Mouse (Mus musculus) lung, embryonic 16.5 days (tissue): Measurements from ENCODE around the gene Baiap2l2. TPM values are rescaled to one million over a fixed set of nuclear protein-coding genes. Genes with fewer than 3 reads are reported as not detected.

Experiments used
- ATAC-seq: fragments of 200-750 bp; cut with Nextera tagmentation; 2 replicates; pipeline ENCODE4 v1.8.0; 2017; ENCODE audit warnings: low read depth, mild to moderate bottlenecking, moderate library complexity
- H3K27ac ChIP-seq: fragments of 300-500 bp; sonication (generic); 2 replicates; pipeline ENCODE4 v1.5.1; 2014; ENCODE audit warnings: mild to moderate bottlenecking, control low read depth, low read length
- H3K27me3 ChIP-seq: fragments of 300-500 bp; sonication (generic); 2 replicates; pipeline ENCODE4 v1.6.1; 2014; ENCODE audit warnings: low read depth, low read length, mixed read lengths; ENCODE audit not compliant: control insufficient read depth, insufficient read depth
- H3K36me3 ChIP-seq: fragments of 300-500 bp; sonication (generic); 2 replicates; pipeline ENCODE4 v1.6.1; 2014; ENCODE audit warnings: low read length; ENCODE audit not compliant: control insufficient read depth, insufficient read depth
- H3K4me1 ChIP-seq: fragments of 300-500 bp; sonication (generic); replicated peaks from 2 replicates; pipeline ENCODE4 v1.6.1; 2014; ENCODE audit warnings: low read length, mixed read lengths; ENCODE audit not compliant: control insufficient read depth, insufficient read depth
- H3K4me2 ChIP-seq: fragments of 300-500 bp; sonication (generic); 2 replicates; pipeline ENCODE4 v1.6.1; 2014; ENCODE audit warnings: low read depth, low read length, control low read depth
- H3K4me3 ChIP-seq: fragments of 300-500 bp; sonication (generic); 2 replicates; pipeline ENCODE4 v1.5.1; 2014; ENCODE audit warnings: mild to moderate bottlenecking, low read length, control low read depth
- H3K9ac ChIP-seq: fragments of 300-500 bp; sonication (generic); 2 replicates; pipeline ENCODE4 v1.6.1; 2014; ENCODE audit warnings: low read length, control low read depth
- H3K9me3 ChIP-seq: fragments of 300-500 bp; sonication (generic); 2 replicates; pipeline ENCODE4 v1.6.1; 2016; ENCODE audit warnings: low read length; ENCODE audit not compliant: control insufficient read depth
- WGBS: fragments of 180-500 bp; shearing (Covaris S2); extraction: QIAGEN DNeasy Blood & Tissue Kit; methylation state at CpG from one replicate; pipeline ENCODE4 v1.1.7; 2014; 5-methylcytosine and 5-hydroxymethylcytosine counted together
- polyA plus RNA-seq: library from polyadenylated mRNA; unstranded; fragments of >200 nt; fragmentation: Nextera tagmentation; extraction: Ambion mirVana; gene quantifications from 2 replicates; pipeline ENCODE4 v1.2.1, GENCODE M21; 2015

Baiap2l2 gene
- polyA plus RNA-seq, 1 experiment from 2014 or later, result 4.1 TPM

- Histone ChIP-seq H3K27me3 (no peaks in the 10 kb centered on the region), H3K9ac (peak overlapping the region; percentile 29; the same call in 1 of the 2 replicates), H3K4me1 (peaks cover 54% of the 10 kb centered on the region), H3K9me3 (no peaks in the 10 kb centered on the region), H3K4me3 (no peak overlapping the region), H3K4me2 (peak overlapping the region; percentile 62), H3K27ac (peak overlapping the region; percentile 93), H3K36me3 (no peaks in the 10 kb centered on the region)
- ATAC-seq, result peak; percentile 17
- WGBS, result 47% methylated on average over 4 of the region's 4 CpGs
Measured at GRCm38 (mm10) chr15:79326264-79326663, 40.9 kb upstream of the Baiap2l2 start.

- ATAC-seq, result no peak
- Histone ChIP-seq H3K27me3 (no peaks in the 10 kb centered on the region), H3K36me3 (no peaks in the 10 kb centered on the region), H3K4me1 (peaks cover 54% of the 10 kb centered on the region), H3K27ac (peak overlapping the region; percentile 93), H3K9ac (peak overlapping the region; percentile 29; the same call in 1 of the 2 replicates), H3K9me3 (no peaks in the 10 kb centered on the region), H3K4me2 (no peak overlapping the region; the same call in 1 of the 2 replicates), H3K4me3 (no peak overlapping the region)
- WGBS, result 45% methylated on average over 3 of the region's 3 CpGs
Measured at GRCm38 (mm10) chr15:79325742-79326141, 40.4 kb upstream of the Baiap2l2 start.

GRCm38 (mm10) chr15:79324373-79324772 is 39.0 kb upstream of the Baiap2l2 start:
- Histone ChIP-seq H3K4me3 (no peak overlapping the region), H3K9me3 (no peaks in the 10 kb centered on the region), H3K27me3 (no peaks in the 10 kb centered on the region), H3K27ac (peak overlapping the region; percentile 65), H3K36me3 (no peaks in the 10 kb centered on the region), H3K4me2 (no peak overlapping the region), H3K4me1 (peaks cover 50% of the 10 kb centered on the region), H3K9ac (no peak overlapping the region)
- no peak for ATAC-seq
- WGBS, result 67% methylated on average over 3 of the region's 3 CpGs

DNA sequence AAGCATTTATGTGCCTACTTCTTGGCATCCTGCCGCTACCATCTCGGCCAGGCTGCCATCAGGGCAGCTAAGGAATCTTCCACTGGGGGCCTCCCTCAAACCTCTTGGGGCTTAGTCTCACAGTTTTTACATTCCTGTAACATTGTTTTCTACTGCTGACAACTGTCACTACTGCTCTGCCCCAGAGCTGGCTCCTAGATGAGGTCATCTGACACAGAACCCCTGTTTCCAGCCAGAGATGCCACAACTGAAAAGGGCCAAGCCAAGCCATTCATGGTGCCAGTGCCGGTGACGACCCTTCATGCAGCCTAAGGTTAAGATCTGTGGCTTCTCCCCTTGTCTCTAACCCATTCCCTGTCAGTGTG is 38.4 kb upstream of the Baiap2l2 start:
- no peak overlapping the region for H3K9ac ChIP-seq
- 45% methylated on average over 4 of the region's 4 CpGs for WGBS
- peaks cover 50% of the 10 kb centered on the region for H3K4me1 ChIP-seq
- H3K36me3 ChIP-seq, result no peaks in the 10 kb centered on the region
- H3K4me3 ChIP-seq, result no peak overlapping the region
- H3K4me2 ChIP-seq, result no peak overlapping the region
- peak overlapping the region; percentile 65 for H3K27ac ChIP-seq
- H3K9me3 ChIP-seq, result no peaks in the 10 kb centered on the region
- no peaks in the 10 kb centered on the region for H3K27me3 ChIP-seq
- no peak for ATAC-seq

- Histone ChIP-seq H3K27me3 (no peaks in the 10 kb centered on the region), H3K9me3 (no peaks in the 10 kb centered on the region), H3K4me3 (no peak overlapping the region), H3K36me3 (no peaks in the 10 kb centered on the region), H3K4me2 (no peak overlapping the region), H3K9ac (peak overlapping the region; percentile 12; the same call in 1 of the 2 replicates), H3K27ac (peak overlapping the region; percentile 65), H3K4me1 (peaks cover 50% of the 10 kb centered on the region)
- WGBS, result 51% methylated on average over 6 of the region's 6 CpGs
- peak; percentile 31 for ATAC-seq
Measured at GRCm38 (mm10) chr15:79322991-79323790, 37.9 kb upstream of the Baiap2l2 start.

DNA sequence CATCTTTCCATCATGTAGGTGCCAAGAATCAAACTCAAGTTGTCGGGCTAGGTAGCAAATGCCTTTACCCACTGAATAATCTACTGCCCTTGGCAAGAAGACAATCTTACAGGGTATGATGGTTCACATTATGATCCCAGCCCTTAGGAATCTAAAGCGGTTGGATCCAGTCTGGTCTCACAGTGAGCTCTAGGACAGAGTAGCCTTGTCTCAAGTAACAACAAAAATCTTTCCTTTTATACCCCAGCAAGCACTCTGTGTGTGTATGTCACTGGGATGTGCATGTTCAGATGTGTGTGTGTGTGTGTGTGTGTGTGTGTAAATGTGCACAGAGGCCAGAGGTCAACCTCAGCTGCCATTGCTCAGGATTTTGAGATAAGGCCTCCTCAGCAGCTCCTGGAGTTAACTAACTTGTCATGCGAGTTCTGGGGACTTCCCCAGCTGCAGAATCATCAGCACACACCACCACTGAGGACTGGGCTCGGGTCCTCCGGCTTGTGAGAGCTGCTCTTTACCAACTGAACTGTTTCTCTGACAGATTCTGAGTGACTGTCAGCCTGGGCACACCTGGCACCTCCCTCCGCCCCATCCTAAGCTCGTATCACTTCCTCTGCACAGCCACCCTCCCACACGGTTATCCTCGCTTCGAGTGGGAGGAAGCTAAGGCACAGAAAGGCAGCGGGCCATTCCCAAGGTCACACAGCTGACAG is 37.1 kb upstream of the Baiap2l2 start:
- Histone ChIP-seq H3K4me1 (peaks cover 50% of the 10 kb centered on the region), H3K36me3 (no peaks in the 10 kb centered on the region), H3K9me3 (no peaks in the 10 kb centered on the region), H3K27ac (peak overlapping the region; percentile 65), H3K27me3 (no peaks in the 10 kb centered on the region), H3K4me2 (no peak overlapping the region), H3K4me3 (no peak overlapping the region), H3K9ac (peak overlapping the region; percentile 12)
- WGBS, result 42% methylated on average over 11 of the region's 11 CpGs
- no peak for ATAC-seq

DNA sequence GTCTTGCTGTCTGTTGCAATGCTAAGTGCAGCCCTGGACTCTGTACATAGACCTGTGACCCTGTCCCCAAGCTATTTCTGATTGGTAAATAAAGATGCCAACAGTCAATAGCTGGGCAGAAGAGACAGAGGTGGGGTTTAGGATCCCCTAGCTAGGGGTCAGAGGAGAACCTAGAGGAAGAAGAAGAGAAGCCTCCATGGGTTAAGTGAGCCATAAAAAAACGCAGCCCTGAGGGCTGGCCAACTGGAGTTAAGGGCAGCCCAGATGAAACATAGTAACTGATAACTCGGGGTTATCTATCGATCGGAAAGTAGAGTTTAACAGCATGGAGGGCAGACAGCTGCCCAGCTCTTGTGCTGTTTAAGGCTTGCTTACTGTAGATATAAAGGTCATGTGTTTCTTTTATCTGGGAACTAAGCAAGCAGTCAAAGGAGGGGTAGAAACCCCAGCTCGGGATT is 36.4 kb upstream of the Baiap2l2 start:
- 42% methylated on average over 5 of the region's 5 CpGs for WGBS
- Histone ChIP-seq H3K27ac (peak overlapping the region; percentile 65), H3K4me2 (no peak overlapping the region), H3K36me3 (no peaks in the 10 kb centered on the region), H3K4me1 (peaks cover 43% of the 10 kb centered on the region), H3K27me3 (no peaks in the 10 kb centered on the region), H3K9ac (no peak overlapping the region), H3K9me3 (no peaks in the 10 kb centered on the region), H3K4me3 (no peak overlapping the region)
- ATAC-seq, result no peak

DNA sequence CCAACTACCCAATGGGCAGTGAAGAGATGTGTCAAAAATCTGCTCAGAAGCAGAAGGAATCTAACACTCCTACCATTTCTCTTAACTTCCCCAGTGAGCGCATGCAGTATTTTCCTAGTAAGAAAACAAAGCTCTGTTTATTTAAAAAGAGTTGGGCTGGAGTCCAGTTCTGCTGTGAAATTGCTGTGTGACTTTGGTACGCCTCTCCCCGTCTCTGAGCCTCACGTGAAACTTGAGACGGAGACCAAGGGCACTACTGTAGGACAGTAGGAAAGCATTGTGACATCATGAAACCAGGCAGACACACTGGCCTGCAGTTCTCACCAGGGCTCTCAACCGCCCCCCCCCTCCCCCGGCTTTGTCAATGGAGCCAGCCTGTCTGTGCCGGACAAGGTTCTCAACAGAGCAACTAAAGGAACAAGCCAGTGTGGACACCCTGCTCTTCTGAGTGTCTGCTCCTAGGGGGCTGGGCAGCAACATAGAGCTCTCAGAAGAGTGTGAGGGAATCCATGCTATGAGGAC is 28.6 kb upstream of the Baiap2l2 start:
- 46% methylated on average over 8 of the region's 8 CpGs for WGBS
- ATAC-seq, result peak; percentile 64; the same call in 1 of the 2 replicates
- H3K9me3 ChIP-seq, result no peaks in the 10 kb centered on the region
- H3K9ac ChIP-seq, result no peak overlapping the region
- no peak overlapping the region for H3K27ac ChIP-seq
- no peak overlapping the region for H3K4me2 ChIP-seq
- no peak overlapping the region for H3K4me3 ChIP-seq
- no peaks in the 10 kb centered on the region for H3K4me1 ChIP-seq
- no peaks in the 10 kb centered on the region for H3K27me3 ChIP-seq
- H3K36me3 ChIP-seq, result peaks cover 8% of the 10 kb centered on the region; the same call in 1 of the 2 replicates

- 56% methylated on average over 4 of the region's 4 CpGs for WGBS
- no peak overlapping the region for H3K27ac ChIP-seq
Measured at GRCm38 (mm10) chr15:79307861-79308260, 22.5 kb upstream of the Baiap2l2 start.

More at GRCm38 (mm10) chr15:79307861-79308260, 22.5 kb upstream of the Baiap2l2 start:
- Histone ChIP-seq H3K4me1 (no peaks in the 10 kb centered on the region), H3K4me3 (no peak overlapping the region), H3K36me3 (peaks cover 12% of the 10 kb centered on the region), H3K9me3 (no peaks in the 10 kb centered on the region), H3K9ac (no peak overlapping the region), H3K4me2 (no peak overlapping the region), H3K27me3 (no peaks in the 10 kb centered on the region)
- no peak for ATAC-seq
